Mouse (Mus musculus) kidney, embryonic 16.5 days (tissue): ENCODE results near the gene Pi16. TPM values are rescaled to one million over a fixed set of nuclear protein-coding genes. Genes with fewer than 3 reads are reported as not detected.

ENCODE experiments used
- ATAC-seq: fragments of 200-750 bp; cut with Nextera tagmentation; 2 replicates; pipeline ENCODE4 v1.8.0; 2017; ENCODE audit warnings: moderate TSS enrichment; ENCODE audit not compliant: low FRiP score, low TSS enrichment
- H3K27ac ChIP-seq: fragments of 300-500 bp; sonication (generic); 2 replicates; pipeline ENCODE4 v1.5.1; 2014; ENCODE audit warnings: low read length
- H3K27me3 ChIP-seq: fragments of 300-500 bp; sonication (generic); 2 replicates; pipeline ENCODE4 v1.6.1; 2014; ENCODE audit warnings: low read length, control low read depth, mixed read lengths; ENCODE audit not compliant: insufficient read depth
- H3K36me3 ChIP-seq: fragments of 300-500 bp; sonication (generic); 2 replicates; pipeline ENCODE4 v1.6.1; 2014; ENCODE audit warnings: low read length, control low read depth, mixed read lengths; ENCODE audit not compliant: insufficient read depth
- H3K4me1 ChIP-seq: fragments of 300-500 bp; sonication (generic); 2 replicates; pipeline ENCODE4 v1.6.1; 2014; ENCODE audit warnings: low read length, control low read depth, mixed read lengths; ENCODE audit not compliant: insufficient read depth
- H3K4me2 ChIP-seq: fragments of 300-500 bp; sonication (generic); replicated peaks from 2 replicates; pipeline ENCODE4 v1.6.1; 2014; ENCODE audit warnings: low read depth, low read length
- H3K4me3 ChIP-seq: fragments of 300-500 bp; sonication (generic); 2 replicates; pipeline ENCODE4 v1.5.1; 2014; ENCODE audit warnings: mild to moderate bottlenecking, low read length
- H3K9ac ChIP-seq: fragments of 300-500 bp; sonication (generic); replicated peaks from 2 replicates; pipeline ENCODE4 v1.6.1; 2014; ENCODE audit warnings: low read length
- H3K9me3 ChIP-seq: fragments of 300-500 bp; sonication (generic); 2 replicates; pipeline ENCODE4 v1.6.1; 2016; ENCODE audit warnings: low read length, control low read depth
- WGBS: fragments of 180-500 bp; shearing (Covaris S2); extraction: QIAGEN DNeasy Blood & Tissue Kit; methylation state at CpG from one replicate; pipeline ENCODE4 v1.1.7; 2014; 5-methylcytosine and 5-hydroxymethylcytosine counted together
- polyA plus RNA-seq: library from polyadenylated mRNA; unstranded; fragments of >200 nt; fragmentation: Nextera tagmentation; extraction: Ambion mirVana; gene quantifications from 2 replicates; pipeline ENCODE4 v1.2.1, GENCODE M21; 2015

Gene Pi16
- polyA plus RNA-seq, 1 experiment from 2014 or later, result 3.1 TPM

DNA sequence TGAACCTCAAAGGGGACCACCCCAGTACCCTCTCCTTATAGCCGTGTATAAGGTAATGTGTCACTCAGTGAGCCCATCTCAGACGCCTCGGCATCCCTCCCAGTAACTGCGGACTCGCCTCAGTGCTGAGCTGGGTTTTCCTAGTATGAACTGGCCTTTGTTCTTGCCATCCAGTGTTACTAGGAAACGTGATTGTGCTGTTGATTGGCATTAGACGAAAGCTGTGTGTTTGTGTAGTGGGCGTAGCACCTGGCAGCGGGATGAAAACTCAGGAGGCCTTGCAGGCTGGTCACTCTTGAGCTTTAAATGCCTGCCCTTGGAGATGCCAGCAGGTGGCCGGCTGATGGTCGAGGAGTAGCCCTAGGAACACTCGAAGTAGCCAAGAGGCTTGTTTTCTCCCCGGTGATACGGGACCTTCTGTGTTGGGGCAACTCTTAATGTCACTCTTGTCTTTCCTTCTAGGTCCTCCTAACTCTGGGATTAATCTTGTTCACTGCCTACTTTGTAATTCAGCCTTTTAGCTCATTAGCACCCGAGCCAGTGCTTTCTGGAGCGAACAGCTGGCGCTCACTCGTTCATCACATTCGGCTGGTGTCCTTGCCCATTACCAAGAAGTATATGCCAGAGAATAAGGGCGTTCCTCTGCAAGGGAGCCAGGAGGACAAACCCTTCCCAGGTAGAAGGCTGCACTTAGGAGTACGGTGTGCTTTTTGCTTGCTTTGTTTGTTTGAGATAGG lies 35.1 kb upstream of the Pi16 start:
- no peak for ATAC-seq
- Histone ChIP-seq H3K4me2 (no peak overlapping the region), H3K9me3 (no peaks in the 10 kb centered on the region), H3K9ac (no peak overlapping the region), H3K36me3 (peaks cover 27% of the 10 kb centered on the region), H3K27me3 (no peaks in the 10 kb centered on the region), H3K4me1 (peaks cover 4% of the 10 kb centered on the region; the same call in 1 of the 2 replicates), H3K4me3 (no peak overlapping the region), H3K27ac (no peak overlapping the region)
- WGBS, result 81% methylated on average over 21 of the region's 21 CpGs

DNA sequence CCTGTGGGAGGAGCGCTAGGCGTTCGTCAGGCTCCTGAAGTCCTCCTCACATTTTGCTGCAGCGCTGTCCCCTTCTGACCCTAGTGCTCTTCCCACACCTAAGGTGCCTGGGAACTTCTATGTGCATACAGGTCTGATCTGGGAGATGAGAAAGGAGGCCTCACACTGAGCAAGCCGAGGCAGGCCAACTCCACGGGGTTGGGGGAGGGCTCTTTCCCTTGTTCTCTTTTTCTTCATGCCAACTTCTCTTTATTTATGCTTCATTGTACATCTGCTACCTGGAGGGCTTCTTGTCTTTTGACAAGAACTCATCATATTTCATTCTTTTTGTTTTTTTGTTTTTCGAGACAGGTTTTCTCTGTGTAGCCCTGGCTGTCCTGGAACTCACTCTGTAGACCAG lies 25.7 kb upstream of the Pi16 start:
- Histone ChIP-seq H3K27me3 (no peaks in the 10 kb centered on the region), H3K4me3 (no peak overlapping the region), H3K4me1 (peaks cover 25% of the 10 kb centered on the region), H3K9me3 (no peaks in the 10 kb centered on the region), H3K36me3 (no peaks in the 10 kb centered on the region), H3K9ac (no peak overlapping the region), H3K27ac (no peak overlapping the region), H3K4me2 (no peak overlapping the region)
- WGBS, result 82% methylated on average over 7 of the region's 7 CpGs
- ATAC-seq, result no peak

DNA sequence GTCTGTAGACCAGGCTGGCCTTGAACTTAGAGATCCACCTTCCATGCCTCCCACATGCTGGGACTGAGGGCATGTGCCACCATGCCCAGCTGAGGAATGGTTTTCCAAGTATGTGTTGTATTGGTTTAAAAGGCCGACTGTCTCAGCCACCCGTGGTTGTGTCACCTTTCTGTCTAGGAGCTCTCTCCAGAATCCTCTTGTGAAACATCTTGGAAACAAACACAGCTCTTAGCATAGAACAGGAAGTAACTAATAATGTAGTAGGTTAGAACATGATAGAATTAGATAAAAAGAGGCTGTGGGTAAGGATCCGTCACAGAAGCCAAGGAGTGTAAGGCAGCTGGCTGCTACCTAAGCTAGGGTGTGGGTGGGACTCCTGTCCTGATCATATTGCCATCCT lies 24.5 kb upstream of the Pi16 start:
- Histone ChIP-seq H3K4me3 (no peak overlapping the region), H3K4me1 (peaks cover 35% of the 10 kb centered on the region), H3K9me3 (no peaks in the 10 kb centered on the region), H3K27ac (no peak overlapping the region), H3K27me3 (no peaks in the 10 kb centered on the region), H3K36me3 (no peaks in the 10 kb centered on the region), H3K4me2 (no peak overlapping the region), H3K9ac (no peak overlapping the region)
- WGBS, result 77% methylated on average over 3 of the region's 3 CpGs
- no peak for ATAC-seq

DNA sequence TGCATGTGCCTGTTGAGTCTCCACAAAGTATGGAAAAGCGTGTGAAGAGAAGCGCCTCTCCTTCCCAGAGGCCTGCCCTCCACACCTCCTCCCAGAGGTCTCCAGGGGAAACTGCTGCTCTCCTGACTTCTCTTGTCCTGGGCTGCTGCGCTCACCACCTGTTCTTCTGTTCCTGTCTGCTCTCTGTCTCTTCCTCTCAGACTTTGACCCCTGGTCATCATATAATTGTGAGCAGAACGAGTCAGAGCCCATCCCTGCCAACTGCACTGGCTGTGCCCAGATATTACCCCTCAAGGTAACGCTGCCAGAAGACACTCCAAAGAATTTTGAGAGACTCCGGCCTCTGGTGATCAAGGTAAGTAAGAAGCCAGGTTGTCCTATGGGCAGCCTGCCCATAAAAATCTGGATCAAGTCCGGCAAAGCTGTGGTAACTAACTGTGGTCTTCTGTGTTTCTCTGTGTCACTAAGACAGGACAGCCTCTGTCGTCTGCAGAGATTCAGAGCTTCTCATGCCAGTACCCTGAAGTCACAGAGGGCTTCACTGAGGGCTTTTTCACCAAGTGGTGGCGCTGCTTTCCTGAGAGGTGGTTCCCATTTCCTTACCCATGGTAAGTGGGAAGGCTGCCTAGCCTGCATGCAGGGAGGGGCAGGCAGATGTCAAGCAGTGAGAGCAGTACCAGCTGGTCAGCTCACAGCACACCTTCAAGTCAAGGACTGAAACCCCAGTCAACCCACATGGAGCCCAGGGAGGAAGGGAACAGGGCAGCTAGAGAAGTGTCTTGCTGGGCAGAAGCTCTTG lies 23.5 kb upstream of the Pi16 start:
- Histone ChIP-seq H3K27me3 (no peaks in the 10 kb centered on the region), H3K9me3 (no peaks in the 10 kb centered on the region), H3K36me3 (peaks cover 2% of the 10 kb centered on the region; the same call in 1 of the 2 replicates), H3K4me3 (no peak overlapping the region), H3K4me1 (peaks cover 35% of the 10 kb centered on the region), H3K27ac (peak overlapping the region; percentile 45; the same call in 1 of the 2 replicates), H3K9ac (no peak overlapping the region), H3K4me2 (no peak overlapping the region)
- peak; percentile 46; the same call in 1 of the 2 replicates for ATAC-seq
- WGBS, result 70% methylated on average over 9 of the region's 9 CpGs

DNA sequence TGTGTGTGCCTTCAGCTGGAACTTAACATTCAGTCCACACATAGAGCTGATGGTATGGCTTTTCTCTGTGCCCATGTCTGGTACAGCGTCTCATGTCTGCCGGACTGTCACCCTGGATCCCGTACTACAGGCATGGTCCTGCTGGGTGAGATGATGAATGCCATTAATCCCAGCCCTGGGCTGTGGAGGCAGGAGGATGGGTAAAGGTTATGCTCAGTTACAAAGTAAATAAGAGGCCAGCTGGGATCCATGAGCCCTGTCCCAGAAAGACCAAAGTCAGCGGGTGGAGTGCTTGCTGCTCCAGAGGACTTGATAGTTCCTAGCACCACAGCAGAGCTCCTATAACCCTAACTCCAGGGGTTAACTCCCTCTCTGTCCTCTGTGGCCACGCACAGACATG lies 21.6 kb upstream of the Pi16 start:
- Histone ChIP-seq H3K27me3 (no peaks in the 10 kb centered on the region), H3K9ac (0 out of 2 replicates have a peak overlapping the region, but pooled peaks have one; percentile 13), H3K27ac (peak overlapping the region; percentile 89), H3K4me2 (no peak overlapping the region), H3K36me3 (peaks cover 12% of the 10 kb centered on the region), H3K4me1 (peaks cover 46% of the 10 kb centered on the region), H3K9me3 (no peaks in the 10 kb centered on the region), H3K4me3 (no peak overlapping the region)
- 34% methylated on average over 5 of the region's 5 CpGs for whole genome bisulfite sequencing
- ATAC-seq, result peak; percentile 60

DNA sequence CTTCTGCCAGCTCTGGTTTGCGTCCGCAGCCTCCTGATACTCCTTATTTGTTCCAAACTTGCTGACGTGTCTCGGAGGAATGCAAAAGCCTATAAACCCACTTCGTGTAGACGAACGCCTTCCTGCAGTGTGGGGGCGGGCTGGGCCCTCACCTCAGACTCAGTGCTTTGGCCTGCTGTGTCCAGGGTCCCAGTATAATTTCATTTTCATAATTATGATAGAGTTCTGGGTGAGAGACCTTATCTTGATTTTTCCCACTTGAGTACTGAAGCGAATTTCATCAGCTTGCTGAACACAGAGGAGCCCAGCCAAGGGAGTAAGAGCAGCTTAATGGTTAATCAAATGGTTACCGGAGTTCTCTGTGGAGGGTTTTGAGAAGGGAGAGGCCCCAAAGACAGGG lies 20.2 kb upstream of the Pi16 start:
- peak overlapping the region; percentile 89 for H3K27ac ChIP-seq
- peak overlapping the region; percentile 28; the same call in 1 of the 2 replicates for H3K9ac ChIP-seq
- H3K4me1 ChIP-seq, result peaks cover 52% of the 10 kb centered on the region
- H3K27me3 ChIP-seq, result no peaks in the 10 kb centered on the region
- no peaks in the 10 kb centered on the region for H3K9me3 ChIP-seq
- peak overlapping the region; percentile 14; the same call in 1 of the 2 replicates for H3K4me2 ChIP-seq
- no peak overlapping the region for H3K4me3 ChIP-seq
- H3K36me3 ChIP-seq, result peaks cover 17% of the 10 kb centered on the region
- 28% methylated on average over 10 of the region's 10 CpGs for WGBS
- peak; percentile 46; the same call in 1 of the 2 replicates for ATAC-seq

DNA sequence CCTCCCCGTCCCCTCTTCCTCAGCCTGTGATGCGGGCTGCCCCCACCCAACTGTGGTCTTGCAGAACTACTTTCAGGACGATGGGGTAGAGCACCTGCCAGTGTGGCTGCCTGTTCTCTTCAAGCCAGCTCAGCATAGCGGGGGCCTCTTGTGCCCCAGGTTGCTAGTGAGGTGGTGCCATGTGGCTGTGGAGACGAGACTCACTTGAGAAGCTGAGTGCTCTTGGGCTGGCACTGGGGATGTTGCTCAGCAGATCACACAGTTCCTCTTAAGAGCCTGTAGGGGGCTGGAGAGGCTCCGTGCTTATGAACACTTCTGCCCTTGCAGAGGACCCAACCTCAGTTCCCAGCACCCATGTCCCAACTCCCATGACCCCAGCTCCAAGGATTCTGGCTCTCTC lies 19.7 kb upstream of the Pi16 start:
- Histone ChIP-seq H3K27me3 (no peaks in the 10 kb centered on the region), H3K9ac (peak overlapping the region; percentile 28; the same call in 1 of the 2 replicates), H3K4me3 (no peak overlapping the region), H3K27ac (peak overlapping the region; percentile 89), H3K4me2 (no peak overlapping the region), H3K36me3 (peaks cover 17% of the 10 kb centered on the region), H3K4me1 (peaks cover 57% of the 10 kb centered on the region), H3K9me3 (no peaks in the 10 kb centered on the region)
- no peak; the same call in 1 of the 2 replicates for ATAC-seq
- WGBS, result 72% methylated on average over 6 of the region's 6 CpGs

DNA sequence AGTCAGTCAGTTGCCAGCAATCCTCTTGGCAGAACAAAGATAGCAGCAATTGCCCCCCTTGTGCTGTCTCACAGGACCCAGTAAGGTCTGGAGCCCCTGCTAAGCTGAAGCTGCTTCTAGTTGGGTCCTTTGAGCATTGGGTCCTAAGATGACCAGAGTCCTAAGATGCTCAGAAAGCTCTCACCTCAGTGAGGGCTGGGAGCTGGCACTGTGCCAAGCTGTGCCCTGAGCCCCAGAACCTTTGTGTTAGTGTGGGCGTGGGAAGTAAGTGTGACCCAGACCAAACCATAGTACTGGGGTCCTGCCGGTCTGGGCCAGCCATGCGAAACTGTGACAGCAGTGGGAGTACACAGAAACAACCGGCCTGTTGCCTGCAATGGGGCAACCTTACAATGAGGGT lies 18.2 kb upstream of the Pi16 start:
- no peak for ATAC-seq
- no peak overlapping the region for H3K4me3 ChIP-seq
- no peak overlapping the region for H3K4me2 ChIP-seq
- 0 out of 2 replicates have a peak overlapping the region, but pooled peaks have one; percentile 11 for H3K27ac ChIP-seq
- H3K4me1 ChIP-seq, result peaks cover 70% of the 10 kb centered on the region
- 46% methylated on average over 4 of the region's 4 CpGs for WGBS
- H3K27me3 ChIP-seq, result no peaks in the 10 kb centered on the region
- no peaks in the 10 kb centered on the region for H3K9me3 ChIP-seq
- peaks cover 17% of the 10 kb centered on the region for H3K36me3 ChIP-seq
- H3K9ac ChIP-seq, result no peak overlapping the region

DNA sequence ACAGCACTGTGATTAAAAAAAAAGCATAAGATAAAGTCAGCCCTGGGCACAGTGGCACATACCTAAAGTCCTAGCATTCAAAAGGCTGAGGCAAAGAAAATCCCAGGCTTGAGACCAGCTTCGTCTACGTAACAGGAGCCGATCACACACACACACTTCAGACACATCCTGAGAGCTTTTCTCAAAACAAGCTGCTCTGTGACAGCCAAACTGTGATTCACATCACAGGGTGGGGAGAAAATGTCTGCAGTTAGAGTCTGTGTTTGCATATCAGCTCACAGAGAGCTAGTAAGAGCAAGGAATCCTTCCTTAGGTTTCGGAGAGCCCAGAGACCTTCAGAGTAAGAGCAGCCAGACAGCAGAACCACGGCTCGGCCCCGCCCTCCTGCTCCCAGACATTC lies 16.6 kb upstream of the Pi16 start:
- Histone ChIP-seq H3K27me3 (no peaks in the 10 kb centered on the region), H3K27ac (no peak overlapping the region), H3K4me3 (no peak overlapping the region), H3K9ac (no peak overlapping the region), H3K36me3 (peaks cover 17% of the 10 kb centered on the region), H3K9me3 (no peaks in the 10 kb centered on the region), H3K4me1 (peaks cover 71% of the 10 kb centered on the region), H3K4me2 (no peak overlapping the region)
- ATAC-seq, result no peak
- 84% methylated on average over 7 of the region's 7 CpGs for WGBS

DNA sequence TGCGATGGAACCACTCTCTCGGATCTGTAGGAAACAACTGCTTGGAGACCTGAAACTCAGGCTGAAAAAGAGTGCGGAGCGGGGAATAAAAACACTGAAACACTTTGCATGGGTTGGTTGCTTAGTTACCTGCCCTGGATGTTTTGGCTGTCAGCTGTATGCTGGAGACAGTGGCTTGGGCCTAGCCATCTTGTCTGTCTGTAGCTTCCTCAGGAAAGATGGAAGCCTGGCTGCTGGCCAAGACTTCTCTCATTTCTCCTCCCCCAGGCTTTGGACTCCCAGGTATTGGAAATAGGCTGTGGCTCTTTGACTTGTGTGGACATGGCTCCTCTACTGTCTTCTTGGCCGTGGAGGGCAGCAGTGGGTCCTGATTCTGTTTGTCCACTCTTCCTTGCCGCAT lies 16.1 kb upstream of the Pi16 start:
- WGBS, result 89% methylated on average over 6 of the region's 6 CpGs
- Histone ChIP-seq H3K27me3 (no peaks in the 10 kb centered on the region), H3K9ac (no peak overlapping the region), H3K36me3 (peaks cover 17% of the 10 kb centered on the region), H3K4me2 (no peak overlapping the region), H3K27ac (no peak overlapping the region), H3K9me3 (no peaks in the 10 kb centered on the region), H3K4me1 (peaks cover 69% of the 10 kb centered on the region), H3K4me3 (no peak overlapping the region)
- ATAC-seq, result no peak
